Mouse (Mus musculus) heart, embryonic 16.5 days (tissue): Measurements from ENCODE around the gene Olfm4. TPM values are rescaled to one million over a fixed set of nuclear protein-coding genes. Genes with fewer than 3 reads are reported as not detected.

Source experiments
- ATAC-seq: fragments of 200-750 bp; cut with Nextera tagmentation; replicated peaks from 2 replicates; pipeline ENCODE4 v1.8.0; 2017; ENCODE audit warnings: moderate number of reproducible peaks; ENCODE audit not compliant: insufficient read depth, low FRiP score; ENCODE audit errors: extremely low read depth
- H3K27ac ChIP-seq: fragments of 300-500 bp; sonication (generic); 2 replicates; pipeline ENCODE4 v1.5.1; 2014; ENCODE audit warnings: mild to moderate bottlenecking, low read length, control low read depth, moderate library complexity
- H3K27me3 ChIP-seq: fragments of 300-500 bp; sonication (generic); 2 replicates; pipeline ENCODE4 v1.6.1; 2014; ENCODE audit warnings: low read length, mixed read lengths; ENCODE audit not compliant: control insufficient read depth, insufficient read depth
- H3K36me3 ChIP-seq: fragments of 300-500 bp; sonication (generic); 2 replicates; pipeline ENCODE4 v1.6.1; 2014; ENCODE audit not compliant: control insufficient read depth, insufficient read depth
- H3K4me1 ChIP-seq: fragments of 300-500 bp; sonication (generic); 2 replicates; pipeline ENCODE4 v1.6.1; 2014; ENCODE audit warnings: low read length, mixed read lengths; ENCODE audit not compliant: control insufficient read depth, insufficient read depth
- H3K4me2 ChIP-seq: fragments of 300-500 bp; sonication (generic); 2 replicates; pipeline ENCODE4 v1.6.1; 2014; ENCODE audit warnings: low read depth, mild to moderate bottlenecking, control low read depth, low read length
- H3K4me3 ChIP-seq: fragments of 300-500 bp; sonication (generic); 2 replicates; pipeline ENCODE4 v1.5.1; 2014; ENCODE audit warnings: mild to moderate bottlenecking, control low read depth, low read length
- H3K9ac ChIP-seq: fragments of 300-500 bp; sonication (generic); 2 replicates; pipeline ENCODE4 v1.6.1; 2014; ENCODE audit warnings: low read length, control low read depth
- H3K9me3 ChIP-seq: fragments of 300-500 bp; sonication (generic); replicated peaks from 2 replicates; pipeline ENCODE4 v1.6.1; 2016; ENCODE audit warnings: low read length; ENCODE audit not compliant: control insufficient read depth
- WGBS: fragments of 180-500 bp; shearing (Covaris S2); extraction: QIAGEN DNeasy Blood & Tissue Kit; methylation state at CpG from one replicate; pipeline ENCODE4 v1.1.7; 2014; 5-methylcytosine and 5-hydroxymethylcytosine counted together
- polyA plus RNA-seq: library from polyadenylated mRNA; unstranded; fragments of >200 nt; fragmentation: Nextera tagmentation; extraction: Ambion mirVana; gene quantifications from 2 replicates; pipeline ENCODE4 v1.2.1, GENCODE M21; 2015

Olfm4 gene
- polyA plus RNA-seq, 1 experiment from 2014 or later = 2.4 TPM

DNA sequence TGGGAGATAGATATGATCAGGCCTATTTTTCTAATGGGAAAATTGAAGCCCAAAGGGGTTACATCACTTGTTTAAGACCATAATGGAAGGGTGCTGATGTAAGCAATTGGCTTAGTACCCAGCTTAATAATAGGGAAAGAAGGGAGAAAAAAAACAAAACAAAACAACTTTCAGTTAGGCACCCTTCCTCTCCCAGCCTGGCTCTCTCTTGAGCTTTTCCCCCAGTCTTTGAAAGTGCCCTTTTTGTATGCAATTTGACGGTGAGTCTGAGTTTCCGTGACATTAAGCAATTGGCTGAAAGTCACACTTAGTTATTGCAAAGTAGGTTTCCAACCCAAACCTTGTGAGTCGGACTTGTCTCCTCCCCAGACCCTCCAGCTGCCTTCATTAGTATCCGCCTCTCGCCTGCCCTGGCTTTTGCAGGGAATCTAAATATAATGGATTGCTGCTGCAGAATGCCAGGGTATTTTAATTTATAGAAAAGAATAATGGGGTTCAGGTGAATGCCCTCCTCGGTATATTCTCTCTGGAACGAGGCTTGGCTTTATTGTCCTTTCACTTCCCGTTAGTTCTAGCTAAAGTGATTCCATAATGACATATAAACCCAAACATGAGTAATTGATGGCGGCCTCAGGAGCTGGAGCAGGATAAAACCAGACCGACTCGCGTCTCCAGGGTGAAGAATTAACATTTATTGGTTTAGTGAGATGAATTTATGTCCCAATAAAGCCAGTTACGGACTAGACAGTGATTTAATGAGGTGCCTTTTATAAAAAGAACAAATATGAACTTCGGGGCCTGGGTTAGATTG, 12.7 kb upstream of the Olfm4 start:
- no peaks in the 10 kb centered on the region for H3K4me1 ChIP-seq
- no peak overlapping the region for H3K9ac ChIP-seq
- no peak for ATAC-seq
- WGBS = 78% methylated on average over 14 of the region's 14 CpGs
- 0 out of 2 replicates have a peak, but pooled peaks cover 2% of the 10 kb centered on the region for H3K9me3 ChIP-seq
- H3K27ac ChIP-seq = no peak overlapping the region
- H3K4me3 ChIP-seq = no peak overlapping the region
- H3K36me3 ChIP-seq = no peaks in the 10 kb centered on the region
- no peaks in the 10 kb centered on the region for H3K27me3 ChIP-seq
- H3K4me2 ChIP-seq = no peak overlapping the region

DNA sequence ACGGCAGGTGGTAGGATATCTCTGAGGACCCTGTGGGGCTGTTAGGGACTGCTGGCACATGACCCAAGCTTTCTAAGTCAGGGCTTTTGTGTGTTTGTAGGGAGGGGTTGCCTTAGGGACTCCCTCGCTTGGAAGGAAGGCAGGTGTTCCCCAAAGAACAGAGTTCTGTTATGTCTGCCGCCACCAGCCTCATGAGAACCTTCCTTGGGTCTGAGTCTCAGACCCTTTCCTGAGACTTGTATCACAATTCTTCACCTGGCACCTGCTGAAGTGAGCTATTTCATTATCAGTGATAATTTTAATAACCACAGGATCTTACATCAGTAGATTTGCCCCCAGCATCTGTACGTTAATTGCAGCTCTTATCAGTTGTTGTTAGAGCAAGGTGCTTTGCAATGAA, 2.4 kb upstream of the Olfm4 start:
- H3K4me2 ChIP-seq = no peak overlapping the region
- no peak overlapping the region for H3K27ac ChIP-seq
- no peak overlapping the region for H3K9ac ChIP-seq
- H3K36me3 ChIP-seq = no peaks in the 10 kb centered on the region
- H3K4me1 ChIP-seq = no peaks in the 10 kb centered on the region
- no peaks in the 10 kb centered on the region for H3K9me3 ChIP-seq
- H3K27me3 ChIP-seq = no peaks in the 10 kb centered on the region
- ATAC-seq = no peak
- WGBS = 54% methylated on average over 4 of the region's 4 CpGs
- H3K4me3 ChIP-seq = no peak overlapping the region

DNA sequence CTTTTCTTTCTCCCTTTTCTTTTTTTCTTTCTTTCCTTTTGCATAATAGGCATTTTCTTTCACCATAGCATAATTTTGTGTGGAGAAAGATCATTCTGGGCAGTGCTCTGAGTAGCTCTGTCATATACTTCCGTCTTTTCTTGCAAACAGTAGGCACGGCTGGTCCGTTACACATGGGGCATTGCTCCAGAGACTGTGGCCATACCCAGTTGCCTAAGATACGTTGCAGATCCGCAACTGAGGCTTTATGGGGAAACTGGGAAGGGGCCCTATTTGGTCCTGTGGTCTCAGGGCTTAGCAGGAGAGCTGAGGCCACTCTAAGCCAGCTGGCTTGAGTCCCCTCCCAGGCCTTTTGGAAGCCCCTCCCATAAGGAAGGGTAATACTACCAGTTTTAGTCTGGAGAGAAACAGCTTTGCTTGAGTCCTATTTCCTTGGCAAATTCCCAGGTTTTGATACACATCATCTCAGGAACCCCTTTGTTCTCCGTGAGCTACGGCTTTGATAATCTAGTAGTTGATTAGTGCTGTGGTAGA, 1.3 kb downstream of the Olfm4 start:
- no peak overlapping the region for H3K4me3 ChIP-seq
- no peaks in the 10 kb centered on the region for H3K36me3 ChIP-seq
- no peak overlapping the region for H3K4me2 ChIP-seq
- no peak overlapping the region for H3K27ac ChIP-seq
- no peak overlapping the region for H3K9ac ChIP-seq
- 66% methylated on average over 7 of the region's 7 CpGs for WGBS
- no peaks in the 10 kb centered on the region for H3K9me3 ChIP-seq
- ATAC-seq = no peak
- no peaks in the 10 kb centered on the region for H3K27me3 ChIP-seq
- H3K4me1 ChIP-seq = no peaks in the 10 kb centered on the region

DNA sequence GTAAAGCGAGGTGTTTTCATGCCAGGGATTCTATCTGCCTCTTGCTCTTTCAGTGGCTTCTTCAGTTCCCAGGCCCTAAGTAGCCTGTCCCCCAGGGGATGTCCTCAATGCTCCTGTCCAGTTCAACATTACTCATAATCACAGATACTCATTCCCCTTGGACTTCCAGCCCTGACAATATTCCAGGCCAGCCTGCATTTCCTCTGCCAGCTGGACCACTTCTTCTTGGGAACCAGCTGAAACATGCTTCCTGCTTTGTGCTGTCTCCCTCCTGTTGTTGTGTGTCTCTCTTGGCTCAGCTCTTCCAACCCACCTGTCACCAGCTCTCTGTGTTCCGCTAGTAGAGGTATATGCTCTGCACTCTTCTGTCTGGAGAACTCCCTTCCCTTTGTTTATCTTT, 1.8 kb downstream of the Olfm4 start:
- Histone ChIP-seq H3K27me3 (no peaks in the 10 kb centered on the region), H3K9me3 (no peaks in the 10 kb centered on the region), H3K27ac (no peak overlapping the region), H3K36me3 (no peaks in the 10 kb centered on the region), H3K4me1 (no peaks in the 10 kb centered on the region), H3K9ac (no peak overlapping the region), H3K4me3 (no peak overlapping the region), H3K4me2 (no peak overlapping the region)
- ATAC-seq = no peak
- WGBS = 67% methylated on average over 2 of the region's 2 CpGs

DNA sequence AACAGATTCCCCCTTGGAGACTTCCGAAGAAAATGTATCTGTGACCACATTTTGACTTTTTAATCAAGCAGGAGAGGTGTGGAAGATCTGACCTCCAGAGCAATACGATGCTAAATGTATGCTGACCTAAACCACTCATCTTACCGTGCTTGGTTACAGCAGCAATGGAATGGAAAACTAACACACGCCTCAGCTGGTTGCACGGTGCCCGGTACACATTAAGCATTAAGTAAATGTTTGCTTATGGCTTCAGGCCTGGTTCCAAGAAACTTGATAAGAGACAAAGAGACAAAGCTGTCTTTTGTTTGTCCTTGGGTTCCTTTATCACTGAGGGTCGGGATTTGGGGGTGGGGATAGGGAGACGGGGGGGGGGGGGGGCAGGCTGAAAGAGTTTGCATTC, 3.0 kb downstream of the Olfm4 start:
- Histone ChIP-seq H3K9me3 (no peaks in the 10 kb centered on the region), H3K36me3 (no peaks in the 10 kb centered on the region), H3K4me1 (no peaks in the 10 kb centered on the region), H3K27ac (no peak overlapping the region), H3K27me3 (no peaks in the 10 kb centered on the region), H3K4me2 (no peak overlapping the region), H3K9ac (no peak overlapping the region), H3K4me3 (no peak overlapping the region)
- WGBS = 47% methylated on average over 8 of the region's 8 CpGs
- ATAC-seq = no peak

DNA sequence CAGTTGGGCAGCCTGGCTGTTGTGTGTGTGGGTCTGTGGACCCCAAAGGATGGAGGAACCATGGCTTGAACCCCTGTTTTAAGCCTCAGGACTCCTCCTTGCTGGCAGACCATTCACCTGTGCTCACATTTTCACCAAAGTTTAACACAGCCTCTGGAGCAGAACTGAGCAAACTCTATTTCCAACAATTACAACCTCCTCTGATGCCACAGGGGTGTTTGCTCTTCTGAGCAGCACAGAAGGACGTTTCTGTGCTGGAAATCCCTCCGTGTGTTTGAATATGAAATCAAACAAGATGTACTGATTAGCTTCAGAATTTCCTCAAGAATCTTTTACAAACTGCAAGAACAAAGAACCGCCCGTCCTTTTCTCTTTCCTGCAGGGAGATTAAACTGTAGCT, 5.9 kb downstream of the Olfm4 start:
- H3K4me2 ChIP-seq = no peak overlapping the region
- ATAC-seq = no peak
- H3K4me3 ChIP-seq = no peak overlapping the region
- no peak overlapping the region for H3K9ac ChIP-seq
- no peaks in the 10 kb centered on the region for H3K9me3 ChIP-seq
- no peaks in the 10 kb centered on the region for H3K4me1 ChIP-seq
- WGBS = 67% methylated on average over 4 of the region's 4 CpGs
- no peaks in the 10 kb centered on the region for H3K36me3 ChIP-seq
- H3K27ac ChIP-seq = no peak overlapping the region
- H3K27me3 ChIP-seq = no peaks in the 10 kb centered on the region

DNA sequence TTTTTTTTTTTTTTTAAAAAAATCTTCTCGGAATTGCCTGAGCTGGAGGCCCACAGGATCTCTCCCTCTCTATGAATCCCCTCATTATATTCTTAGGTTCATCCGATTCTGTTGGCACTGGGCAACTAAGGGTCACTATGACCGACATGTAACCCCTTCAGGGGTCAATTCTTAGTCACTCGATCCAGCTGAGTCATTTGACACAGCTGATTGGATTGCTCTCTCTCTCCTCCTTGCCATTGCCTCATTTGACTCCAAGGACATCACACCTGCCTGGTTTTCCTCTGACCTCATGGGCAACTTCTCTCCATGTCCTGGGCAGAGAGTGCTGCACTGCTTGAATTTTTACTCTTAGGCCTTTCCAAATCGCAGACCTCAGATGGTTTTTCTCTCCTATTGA, 6.7 kb downstream of the Olfm4 start:
- Histone ChIP-seq H3K36me3 (no peaks in the 10 kb centered on the region), H3K4me1 (no peaks in the 10 kb centered on the region), H3K27ac (no peak overlapping the region), H3K9me3 (no peaks in the 10 kb centered on the region), H3K4me2 (no peak overlapping the region), H3K27me3 (no peaks in the 10 kb centered on the region), H3K4me3 (no peak overlapping the region), H3K9ac (no peak overlapping the region)
- ATAC-seq = no peak
- WGBS = 64% methylated on average over 5 of the region's 5 CpGs

DNA sequence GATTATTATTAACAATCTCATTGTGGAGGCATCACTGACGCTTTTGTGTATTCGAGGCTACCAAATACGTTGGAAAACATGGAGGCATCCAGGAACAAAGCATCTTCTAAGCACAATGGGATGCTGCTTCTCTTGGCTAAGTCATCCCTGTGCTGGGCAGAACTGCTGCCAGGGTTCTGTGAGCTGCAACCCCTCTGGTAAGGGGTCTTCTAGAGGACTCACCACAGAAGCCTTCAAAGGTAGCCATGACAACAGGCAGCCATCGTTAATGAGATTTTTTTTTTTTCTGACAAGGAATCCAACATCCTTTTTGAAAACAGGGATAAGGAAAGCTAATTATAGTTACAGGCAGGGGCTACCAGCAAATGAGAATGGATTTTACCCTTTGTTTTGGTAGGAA, 13.7 kb downstream of the Olfm4 start:
- ATAC-seq = no peak
- no peaks in the 10 kb centered on the region for H3K4me1 ChIP-seq
- no peak overlapping the region for H3K27ac ChIP-seq
- H3K9ac ChIP-seq = no peak overlapping the region
- WGBS = 73% methylated on average over 4 of the region's 4 CpGs
- H3K4me3 ChIP-seq = no peak overlapping the region
- no peaks in the 10 kb centered on the region for H3K27me3 ChIP-seq
- no peak overlapping the region for H3K4me2 ChIP-seq
- H3K9me3 ChIP-seq = no peaks in the 10 kb centered on the region
- H3K36me3 ChIP-seq = no peaks in the 10 kb centered on the region

DNA sequence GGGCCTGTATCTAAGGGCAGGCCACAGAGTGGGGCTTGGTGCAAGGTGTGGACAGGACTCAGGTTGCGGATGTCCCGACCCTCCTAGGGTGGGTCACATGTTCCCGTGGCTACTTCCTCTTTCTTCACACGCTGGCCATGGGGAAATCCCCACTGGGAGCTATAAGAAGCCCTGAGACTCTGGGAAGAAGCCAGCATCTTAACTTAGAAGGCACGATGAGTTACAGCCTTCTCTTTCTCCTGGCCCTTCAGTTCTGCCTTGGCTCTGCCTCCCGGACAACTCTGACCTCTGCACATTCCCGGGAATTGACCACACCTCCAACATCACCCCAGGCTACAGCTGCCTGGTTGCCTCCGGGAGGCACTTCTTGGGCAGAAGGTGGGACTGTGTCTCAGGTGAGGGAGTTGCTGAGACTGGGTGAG, 16.2 kb downstream of the Olfm4 start:
- Histone ChIP-seq H3K27ac (no peak overlapping the region), H3K4me3 (no peak overlapping the region), H3K4me1 (no peaks in the 10 kb centered on the region), H3K9me3 (no peaks in the 10 kb centered on the region), H3K27me3 (no peaks in the 10 kb centered on the region), H3K9ac (no peak overlapping the region), H3K36me3 (no peaks in the 10 kb centered on the region), H3K4me2 (no peak overlapping the region)
- 52% methylated on average over 8 of the region's 8 CpGs for WGBS
- no peak; the same call in 1 of the 2 replicates for ATAC-seq
